Mouse (Mus musculus) megakaryocyte, embryonic 14.5 days (primary cell): ENCODE measurements around the gene Plekha5.

Experiments
- FLI1 ChIP-seq: IDR thresholded peaks from 2 replicates; pipeline ENCODE4 v1.6.1; 2012; ENCODE audit warnings: low read length, inconsistent platforms, mixed read lengths
- GATA1 ChIP-seq: IDR thresholded peaks from 3 replicates; pipeline ENCODE4 v1.6.1; 2012; ENCODE audit warnings: mixed read lengths, low read length, inconsistent platforms, borderline replicate concordance

- no peak for TF ChIP-seq GATA1
- TF ChIP-seq FLI1 = no peak
Observed at GRCm38 (mm10) chr6:140630306-140630705, 206.5 kb downstream of the Plekha5 start.
